Comparison of ENCODE assay signal across 16 mouse cellular contexts in genomic region chr6:56860205-56860848, GRCm38 (mm10). TPM values are rescaled to one million over a fixed set of nuclear protein-coding genes. Genes with fewer than 3 reads are reported as not detected.
A peak's percentile ranks its signal among the peaks of the same experiment; 100 is the strongest.
DNase-seq lines count a peak whose midpoint lies in the region; ATAC-seq and TF ChIP-seq lines count a peak whose summit lies in the region.
"Had no signal": no experiment of that assay in that cellular context is flagged by ENCODE, and none has a peak within 500 bp of the region (broad histone marks: within the 10 kb centered on the region; RNA-seq: fewer than 3 reads in every experiment).

No protein-coding gene starts in this region.

- H3K9me3 ChIP-seq in liver, postnatal 0 days (ENCODE audit: low read length) = no peaks in the 10 kb centered on the region
- no peaks in the 10 kb centered on the region for H3K9me3 ChIP-seq in liver, embryonic 12.5 days (replicated peaks)
- no peaks in the 10 kb centered on the region for H3K9me3 ChIP-seq in stomach, embryonic 16.5 days (replicated peaks; ENCODE audit: control insufficient read depth, low read length)
- H3K9me3 ChIP-seq: embryonic facial prominence, embryonic 12.5 days; forebrain, embryonic 10.5 days; limb, embryonic 13.5 days had no signal

- no peak for TF ChIP-seq EP300 in liver, postnatal 0 days (IDR thresholded peaks at IDR 0.05; ENCODE audit: low read depth)

- H3K4me3 ChIP-seq in liver, postnatal 0 days (ENCODE audit: low read depth, low read length) = no peak overlapping the region
- no peak overlapping the region for H3K4me3 ChIP-seq in liver, embryonic 12.5 days
- H3K4me3 ChIP-seq in stomach, embryonic 16.5 days (replicated peaks; ENCODE audit: low read length) = no peak overlapping the region
- H3K4me3 ChIP-seq: embryonic facial prominence, embryonic 12.5 days; forebrain, embryonic 10.5 days; limb, embryonic 13.5 days had no signal

- H3K9ac ChIP-seq in liver, postnatal 0 days (replicated peaks) = no peak overlapping the region
- no peak overlapping the region for H3K9ac ChIP-seq in liver, embryonic 12.5 days
- H3K9ac ChIP-seq in stomach, embryonic 16.5 days (ENCODE audit: low read length) = no peak overlapping the region
- H3K9ac ChIP-seq: embryonic facial prominence, embryonic 12.5 days; limb, embryonic 13.5 days had no signal

- DNase-seq in liver = peak; percentile 33
- no peak for DNase-seq in liver, postnatal 0 days
- no peak for DNase-seq in embryo, embryonic 11 days
- DNase-seq in kidney, adult 18-20 months = no peak
- DNase-seq: adrenal gland, adult 8-10 months; cerebellum, adult 8-10 months; gastrocnemius, postnatal 36 days; kidney, adult 9 months; right cerebral cortex, postnatal 14 days had no signal

- H3K4me2 ChIP-seq in liver, postnatal 0 days (ENCODE audit: low read depth, low read length) = no peak overlapping the region
- no peak overlapping the region for H3K4me2 ChIP-seq in liver, embryonic 12.5 days
- H3K4me2 ChIP-seq in stomach, embryonic 16.5 days (ENCODE audit: low read depth, low read length) = no peak overlapping the region
- H3K4me2 ChIP-seq: embryonic facial prominence, embryonic 12.5 days; limb, embryonic 13.5 days had no signal

- H3K27ac ChIP-seq in liver, postnatal 0 days (ENCODE audit: low read depth) = no peak overlapping the region
- H3K27ac ChIP-seq in liver, embryonic 12.5 days = no peak overlapping the region
- H3K27ac ChIP-seq in stomach, embryonic 16.5 days (ENCODE audit: low read length) = no peak overlapping the region
- H3K27ac ChIP-seq: embryonic facial prominence, embryonic 12.5 days; forebrain, embryonic 10.5 days; limb, embryonic 13.5 days had no signal

- H3K36me3 ChIP-seq in liver, postnatal 0 days (replicated peaks; ENCODE audit: insufficient read depth, low read length) = peaks cover 8% of the 10 kb centered on the region
- H3K36me3 ChIP-seq in liver, embryonic 12.5 days = peaks cover 11% of the 10 kb centered on the region
- peaks cover 5% of the 10 kb centered on the region for H3K36me3 ChIP-seq in stomach, embryonic 16.5 days (ENCODE audit: control insufficient read depth, insufficient read depth, low read length)

- no peaks in the 10 kb centered on the region for H3K27me3 ChIP-seq in liver, postnatal 0 days (ENCODE audit: insufficient read depth, low read length)
- no peaks in the 10 kb centered on the region for H3K27me3 ChIP-seq in liver, embryonic 12.5 days (replicated peaks)
- no peaks in the 10 kb centered on the region for H3K27me3 ChIP-seq in stomach, embryonic 16.5 days (ENCODE audit: control insufficient read depth, insufficient read depth, low read length)
- H3K27me3 ChIP-seq: embryonic facial prominence, embryonic 12.5 days; limb, embryonic 13.5 days had no signal

- no peak for TF ChIP-seq CTCF in liver, postnatal 0 days (IDR thresholded peaks at IDR 0.05; ENCODE audit: low read depth)

- ATAC-seq in liver, postnatal 0 days = no peak
- 0 out of 2 replicates have a peak, but pooled peaks have one; percentile 19 for ATAC-seq in erythroid progenitor cell, adult 5-6 weeks (replicated peaks; ENCODE audit: low FRiP score, poor library complexity, severe bottlenecking)
- ATAC-seq in liver, embryonic 12.5 days = peak; percentile 70
- ATAC-seq in stomach, embryonic 16.5 days (ENCODE audit: insufficient read depth, low FRiP score) = peak; percentile 60; the same call in 1 of the 2 replicates
- ATAC-seq: hindbrain, embryonic 16.5 days had no signal

- WGBS in liver, postnatal 0 days (ENCODE audit: insufficient replicate concordance) = 71% methylated on average over 8 of the region's 8 CpGs
- WGBS in liver, embryonic 12.5 days (ENCODE audit: insufficient replicate concordance) = 67% methylated on average over 8 of the region's 8 CpGs
- 83% methylated on average over 8 of the region's 8 CpGs for WGBS in stomach, embryonic 16.5 days

- no peaks in the 10 kb centered on the region for H3K4me1 ChIP-seq in liver, postnatal 0 days (ENCODE audit: insufficient read depth)
- peaks cover 12% of the 10 kb centered on the region for H3K4me1 ChIP-seq in liver, embryonic 12.5 days
- no peaks in the 10 kb centered on the region for H3K4me1 ChIP-seq in stomach, embryonic 16.5 days (ENCODE audit: control insufficient read depth, insufficient read depth, low read length)
- H3K4me1 ChIP-seq: embryonic facial prominence, embryonic 12.5 days; forebrain, embryonic 10.5 days; limb, embryonic 13.5 days had no signal

RNA-seq across cellular contexts. Expression of gene Fkbp9, which starts 28.5 kb away (rescaled TPM):
- polyA plus RNA-seq in liver, postnatal 0 days (2015; fragmentation: Nextera tagmentation; extraction: Ambion mirVana) = 16.3 and 17.9 TPM in 2 replicates
- 2.9 TPM in 1 of 2 replicates, not detected in the other for total RNA-seq in erythroid progenitor cell, adult 5-6 weeks (2015; ENCODE audit: low replicate concordance)
- 0.68 and 1.9 TPM in 2 replicates for total RNA-seq in erythroid progenitor cell, adult 5-6 weeks (2017; ENCODE audit: low replicate concordance)
- polyA plus RNA-seq in liver, embryonic 12.5 days (2016; fragmentation: Nextera tagmentation; extraction: Ambion mirVana) = 34.3 and 35.0 TPM in 2 replicates
- polyA plus RNA-seq in stomach, embryonic 16.5 days (2015; fragmentation: Nextera tagmentation; extraction: Ambion mirVana) = 150 TPM in 2 replicates
